Mouse (Mus musculus) lung, adult 18-20 months (tissue): ENCODE measurements around the gene Zbed4.
"Not testable (repeated sequence)": the region's sequence is repeated elsewhere in the genome, so short reads cannot be mapped to it uniquely, and the experiment has no call there.

ENCODE experiments used
- DNase-seq, 2 experiments: peaks; one replicate each; pipeline ENCODE4 v3.0.0; 2022; ENCODE audit warnings: mixed read lengths in 2 of 2

Gene Zbed4

DNA sequence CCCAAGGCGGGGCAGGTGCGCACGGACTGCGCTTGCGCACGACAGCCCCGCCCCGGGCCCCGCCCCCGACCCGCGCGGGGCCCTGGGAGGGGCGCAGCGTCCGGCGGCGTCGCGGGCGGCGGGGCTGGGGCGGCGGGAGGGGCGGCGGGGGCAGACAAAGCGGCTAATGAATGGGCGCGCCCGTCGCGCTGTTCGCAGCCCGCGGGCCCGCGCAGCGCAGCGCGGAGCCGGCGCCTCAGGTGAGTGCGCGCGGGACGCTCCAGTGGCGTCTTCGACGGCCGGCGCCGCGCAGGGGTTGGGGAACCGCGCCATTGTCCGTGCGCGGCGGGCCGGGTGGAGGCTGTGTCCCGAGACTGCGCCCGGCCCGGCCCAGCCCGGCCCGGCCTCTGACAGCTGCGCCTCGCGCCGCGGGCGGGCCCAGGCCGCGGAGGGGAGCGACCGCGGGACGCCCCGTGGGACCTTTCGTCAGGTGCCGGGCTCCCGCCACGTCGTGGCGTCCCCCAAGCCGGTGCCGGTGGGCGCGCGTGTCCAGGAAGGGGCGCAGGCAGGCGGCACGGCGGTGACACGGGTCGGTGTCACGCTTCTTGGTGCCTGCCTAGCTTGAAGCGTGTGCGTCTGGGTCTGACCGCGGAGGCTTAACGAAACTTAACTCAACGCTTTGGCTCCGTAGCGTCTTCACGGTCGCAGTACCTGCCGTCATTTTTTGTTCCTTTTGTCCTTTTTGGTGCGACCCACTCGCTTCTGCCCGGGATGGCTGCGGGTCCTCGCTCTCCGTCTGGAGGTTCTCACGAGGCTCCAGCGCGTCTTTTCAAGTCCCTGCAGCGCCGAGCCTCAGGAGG lies at the start of gene Zbed4:
TSS of gene Zbed4 (plus strand) at position 97 of the 839 bp plus-strand sequence.
- peak; percentile 42 to 46 for DNase-seq

- DNase-seq: peak; percentile 24 to 53
Observed at GRCm38 (mm10) chr15:88702501-88702900, 49.0 kb upstream of the Zbed4 start.

DNA sequence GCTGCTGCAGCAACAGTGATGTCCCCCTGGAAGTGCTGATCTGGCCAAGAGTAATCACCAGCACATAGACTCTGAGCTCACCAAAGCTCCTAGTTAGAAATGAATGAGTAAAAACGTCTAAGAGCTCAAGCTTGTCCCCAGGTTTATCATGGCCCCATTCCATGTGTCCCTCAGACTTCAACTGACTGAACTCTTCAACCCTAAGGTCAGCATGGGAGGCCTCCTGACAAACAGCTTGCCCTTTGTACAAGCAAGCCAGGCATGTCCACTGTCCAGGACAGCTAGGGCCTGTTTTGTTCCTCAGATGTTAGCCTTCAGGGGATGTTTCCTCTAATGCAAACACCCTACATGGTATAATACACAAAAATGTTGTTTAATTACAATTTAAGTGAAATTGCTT lies 47.2 kb upstream of the Zbed4 start:
- DNase-seq: no peak

DNA sequence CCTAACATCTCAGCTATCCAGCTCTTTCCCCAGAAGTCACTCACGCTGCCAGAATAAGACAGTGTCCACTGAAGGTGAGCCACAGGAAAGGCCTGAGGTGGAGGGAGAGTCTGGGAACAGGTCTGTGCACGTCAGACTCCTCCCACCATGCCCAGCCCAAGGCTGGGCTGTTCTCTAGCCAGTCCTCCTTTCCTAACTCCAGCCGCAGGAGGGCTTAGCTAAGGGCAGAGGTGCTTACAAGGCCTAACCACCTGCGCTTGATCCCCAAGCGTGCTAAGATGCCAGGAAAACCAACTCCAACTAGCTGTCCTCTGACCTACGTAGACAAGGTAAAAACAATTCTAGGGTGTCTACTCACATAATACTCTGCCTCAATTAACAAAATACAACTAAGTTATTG lies 45.1 kb upstream of the Zbed4 start:
- DNase-seq: peak in 1 of 2 experiments; percentile 16

DNA sequence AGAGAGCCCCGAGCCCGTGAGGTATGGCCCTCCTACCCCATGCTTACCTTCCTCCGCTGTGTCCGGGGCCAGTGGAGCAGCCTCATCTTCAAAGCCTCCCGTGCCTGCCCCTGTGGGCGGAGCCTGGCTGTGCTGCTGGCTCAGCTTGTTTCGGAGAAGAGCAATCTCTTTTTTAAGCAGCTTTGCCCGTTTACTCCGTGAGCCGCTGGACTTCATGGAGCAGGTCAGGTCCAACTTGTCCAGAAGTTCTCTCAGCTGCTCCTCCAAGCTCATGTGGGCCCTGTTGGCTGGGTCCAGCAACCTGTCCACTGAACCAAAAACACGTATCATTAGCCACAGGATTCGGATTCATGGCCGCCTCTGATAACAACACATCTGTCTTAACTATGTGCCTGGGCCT lies 44.5 kb upstream of the Zbed4 start:
- not testable (repeated sequence) for DNase-seq

GRCm38 (mm10) chr15:88708204-88708603 lies 43.3 kb upstream of the Zbed4 start:
- no peak for DNase-seq

- DNase-seq: peak; percentile 40 to 53
Observed at GRCm38 (mm10) chr15:88708657-88709511, 42.6 kb upstream of the Zbed4 start.

GRCm38 (mm10) chr15:88709878-88710277 lies 41.6 kb upstream of the Zbed4 start:
- no peak for DNase-seq

DNA sequence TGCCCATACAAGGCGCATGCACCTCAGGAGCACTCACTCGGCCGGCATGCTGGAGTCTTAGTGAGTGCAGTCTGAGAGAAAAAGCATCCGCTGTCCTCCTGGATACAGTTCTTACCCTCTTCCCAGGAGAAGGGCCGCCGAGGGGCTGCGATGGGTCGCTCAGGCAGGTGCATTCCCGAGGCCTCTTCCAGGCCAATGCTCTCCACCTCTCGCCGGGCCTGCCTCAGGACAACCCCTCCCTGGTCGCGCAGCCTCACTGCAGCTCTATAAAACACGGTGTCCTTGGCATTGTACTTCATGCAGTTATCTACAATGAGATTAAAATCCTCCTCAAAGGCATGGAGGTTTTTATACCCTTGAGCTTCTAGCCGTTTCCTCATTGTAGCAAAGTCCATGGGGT lies 39.0 kb upstream of the Zbed4 start:
- DNase-seq: no peak

DNA sequence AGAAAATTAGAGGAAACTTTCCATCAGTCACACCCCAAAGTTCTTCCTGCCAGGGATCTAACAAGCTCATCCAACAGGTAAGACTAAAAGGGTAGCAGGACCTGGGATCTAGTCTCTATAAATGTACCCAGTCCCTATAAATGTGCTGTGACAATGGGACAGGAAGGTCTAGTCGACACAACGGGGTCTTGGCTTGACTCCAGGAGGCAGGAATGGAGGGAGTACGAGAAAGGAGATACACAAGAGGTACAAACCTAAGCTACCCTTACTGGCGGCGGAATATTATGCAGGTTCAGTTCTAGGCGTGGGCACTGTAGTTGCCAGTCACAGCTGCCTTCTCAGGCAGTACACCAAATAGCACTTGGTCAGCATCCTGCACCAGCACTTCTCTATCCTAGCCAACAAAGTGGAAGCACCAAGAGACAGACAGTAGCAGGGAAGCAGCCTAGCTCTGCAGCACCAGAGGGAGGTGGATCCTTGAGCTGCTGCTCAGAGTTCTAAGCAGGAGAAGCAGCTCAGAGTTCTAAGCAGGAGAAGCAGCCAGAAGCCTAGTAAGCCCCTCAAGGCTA lies 37.4 kb upstream of the Zbed4 start:
- DNase-seq: no peak

GRCm38 (mm10) chr15:88716350-88716749 lies 35.1 kb upstream of the Zbed4 start:
- DNase-seq: peak in 1 of 2 experiments; percentile 19

GRCm38 (mm10) chr15:88717239-88717638 lies 34.2 kb upstream of the Zbed4 start:
- DNase-seq: no peak

GRCm38 (mm10) chr15:88723205-88723604 lies 28.3 kb upstream of the Zbed4 start:
- no peak for DNase-seq

DNA sequence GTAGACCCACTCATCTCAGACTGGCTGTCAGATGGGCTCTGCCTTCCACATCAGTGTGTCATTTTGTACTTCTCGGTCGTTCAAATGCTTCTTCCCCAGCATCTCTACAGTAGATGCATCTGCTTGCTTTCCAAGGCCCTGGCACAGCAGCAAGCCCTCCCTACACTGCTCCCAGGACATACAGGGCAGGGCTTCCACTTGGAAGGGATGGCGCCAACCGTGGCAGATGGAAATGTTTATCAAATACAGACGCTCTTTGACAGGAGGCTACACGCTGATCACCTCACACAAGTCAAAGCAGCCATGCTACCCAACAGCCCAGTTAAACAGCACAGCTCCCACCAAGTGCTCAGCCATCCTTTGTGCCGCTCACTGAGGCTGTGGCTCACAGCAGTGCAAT lies 27.1 kb upstream of the Zbed4 start:
- no peak for DNase-seq

DNA sequence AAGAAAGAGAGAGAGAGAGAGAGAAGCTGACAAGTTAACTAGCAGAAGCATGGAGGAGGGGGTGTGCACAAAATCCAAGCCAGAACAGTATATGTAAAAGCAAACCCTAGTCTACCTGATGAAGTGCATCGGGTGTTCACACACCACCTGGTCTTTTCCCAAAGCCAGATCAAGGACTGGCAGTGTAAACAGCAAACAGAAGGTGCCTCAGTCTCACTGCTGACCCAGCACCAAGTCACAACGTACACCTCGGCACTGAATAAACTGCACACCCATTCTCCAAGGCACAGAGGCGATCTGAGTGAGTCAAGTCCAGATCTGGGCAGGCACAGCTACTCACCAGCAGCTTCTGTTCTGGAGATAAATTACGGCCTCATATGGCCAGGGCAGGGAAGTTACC lies 26.4 kb upstream of the Zbed4 start:
- no peak for DNase-seq

- DNase-seq: no peak
Observed at GRCm38 (mm10) chr15:88727204-88727603, 24.3 kb upstream of the Zbed4 start.

GRCm38 (mm10) chr15:88730717-88731116 lies 20.7 kb upstream of the Zbed4 start:
- DNase-seq: no peak

- no peak for DNase-seq
Observed at GRCm38 (mm10) chr15:88732405-88733020, 18.9 kb upstream of the Zbed4 start.

DNA sequence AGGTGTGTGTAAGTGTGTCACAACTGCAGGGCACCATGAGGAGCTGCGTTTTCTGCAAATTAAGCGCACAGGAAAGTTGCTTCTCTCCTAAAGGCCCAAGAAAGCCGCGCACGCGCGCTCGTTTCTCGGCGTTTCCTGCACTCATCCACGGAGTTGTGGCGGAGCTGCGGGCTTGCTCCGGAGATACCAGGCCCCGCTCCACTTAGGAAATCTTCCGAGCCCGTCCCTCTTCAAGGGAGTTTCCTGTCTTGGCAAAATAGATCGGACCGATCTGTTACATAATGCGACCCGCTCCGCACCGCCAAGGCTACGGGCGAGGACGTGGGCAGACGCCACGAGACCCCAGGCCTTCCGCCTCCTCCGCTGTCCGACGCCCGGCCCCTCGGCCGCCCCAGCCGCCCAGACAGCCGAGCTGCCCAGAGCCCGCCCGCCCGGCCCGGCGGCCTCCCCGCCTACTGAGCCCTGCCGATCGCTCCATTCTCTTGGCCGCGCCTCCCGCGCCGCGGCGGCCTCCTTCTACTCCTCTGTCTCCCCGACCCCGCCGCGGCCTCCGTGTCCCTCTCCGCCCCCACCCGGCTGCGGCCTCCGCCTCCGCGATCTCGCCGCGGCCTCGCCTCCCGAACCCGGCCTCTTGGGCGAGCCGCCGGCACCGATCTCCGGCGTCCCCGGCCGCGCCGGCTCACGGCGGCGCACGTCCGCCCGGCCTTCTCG lies 18.3 kb upstream of the Zbed4 start:
- DNase-seq: peak; percentile 71

GRCm38 (mm10) chr15:88733834-88734571 lies 17.5 kb upstream of the Zbed4 start, which contains the start of gene Brd1:
TSS of gene Brd1 (minus strand) at chr15:88734233.
- peak; percentile 82 to 86 for DNase-seq

GRCm38 (mm10) chr15:88736166-88736565 lies 15.3 kb upstream of the Zbed4 start:
- no peak for DNase-seq
